Mouse (Mus musculus) limb, embryonic 10.5 days (tissue): ENCODE data around the gene Dgkz. TPM values are rescaled to one million over a fixed set of nuclear protein-coding genes. Genes with fewer than 3 reads are reported as not detected.

Experiments used
- DNase-seq: peaks from one replicate; pipeline ENCODE4 v3.0.0-alpha.2; 2017; ENCODE audit warnings: low spot score
- H3K27ac ChIP-seq: fragments of 300-500 bp; sonication (generic); 2 replicates; pipeline ENCODE4 v1.5.1; 2016; ENCODE audit warnings: mild to moderate bottlenecking
- H3K27me3 ChIP-seq: fragments of 300-500 bp; sonication (generic); 2 replicates; pipeline ENCODE4 v1.6.1; 2016; ENCODE audit warnings: low read depth, mild to moderate bottlenecking; ENCODE audit not compliant: poor library complexity, severe bottlenecking
- H3K36me3 ChIP-seq: fragments of 300-500 bp; sonication (generic); 2 replicates; pipeline ENCODE4 v1.6.1; 2016; ENCODE audit warnings: mild to moderate bottlenecking, moderate library complexity
- H3K4me1 ChIP-seq: fragments of 300-500 bp; sonication (generic); 2 replicates; pipeline ENCODE4 v1.6.1; 2016
- H3K4me3 ChIP-seq: fragments of 300-500 bp; sonication (generic); 2 replicates; pipeline ENCODE4 v1.5.1; 2016; ENCODE audit warnings: mild to moderate bottlenecking, moderate library complexity
- H3K9me3 ChIP-seq: fragments of 300-500 bp; sonication (generic); replicated peaks from 2 replicates; pipeline ENCODE4 v1.6.1; 2016; ENCODE audit warnings: mild to moderate bottlenecking
- WGBS: fragments of 180-500 bp; shearing (Covaris S2); methylation state at CpG from one replicate; pipeline ENCODE4 v1.1.7; 2016; 5-methylcytosine and 5-hydroxymethylcytosine counted together
- polyA plus RNA-seq: library from polyadenylated mRNA; unstranded; fragments of >200 nt; fragmentation: Nextera tagmentation; extraction: Ambion mirVana; gene quantifications from 2 replicates; pipeline ENCODE4 v1.2.1, GENCODE M21; 2016

Dgkz gene
- polyA plus RNA-seq, 1 experiment from 2014 or later: 57.3 TPM

GRCm38 (mm10) chr2:91912616-91913015, 63.0 kb downstream of the Dgkz start:
- Histone ChIP-seq H3K27ac (no peak overlapping the region), H3K4me3 (no peak overlapping the region), H3K36me3 (peaks cover 94% of the 10 kb centered on the region), H3K9me3 (no peaks in the 10 kb centered on the region), H3K4me1 (no peaks in the 10 kb centered on the region), H3K27me3 (no peaks in the 10 kb centered on the region)
- WGBS: 78% methylated on average over 3 of the region's 3 CpGs
- no peak for DNase-seq

- H3K36me3 ChIP-seq: peaks cover 65% of the 10 kb centered on the region
- no peak overlapping the region for H3K4me3 ChIP-seq
- no peak for DNase-seq
- 93% methylated on average over 2 of the region's 2 CpGs for WGBS
- no peak overlapping the region for H3K27ac ChIP-seq
- H3K9me3 ChIP-seq: no peaks in the 10 kb centered on the region
- no peaks in the 10 kb centered on the region for H3K4me1 ChIP-seq
- no peaks in the 10 kb centered on the region for H3K27me3 ChIP-seq
These were observed 69.5 kb downstream of the Dgkz start for GRCm38 (mm10) chr2:91906141-91906540.

GRCm38 (mm10) chr2:91904618-91905307, 70.9 kb downstream of the Dgkz start:
- Histone ChIP-seq H3K36me3 (peaks cover 65% of the 10 kb centered on the region), H3K4me1 (no peaks in the 10 kb centered on the region), H3K9me3 (no peaks in the 10 kb centered on the region), H3K27me3 (no peaks in the 10 kb centered on the region), H3K27ac (no peak overlapping the region; the same call in 1 of the 2 replicates), H3K4me3 (no peak overlapping the region)
- WGBS: 85% methylated on average over 5 of the region's 5 CpGs
- DNase-seq: no peak

- Histone ChIP-seq H3K9me3 (no peaks in the 10 kb centered on the region), H3K4me3 (no peak overlapping the region), H3K36me3 (peaks cover 58% of the 10 kb centered on the region), H3K27me3 (no peaks in the 10 kb centered on the region), H3K27ac (no peak overlapping the region), H3K4me1 (no peaks in the 10 kb centered on the region)
- 90% methylated on average over 3 of the region's 3 CpGs for WGBS
- no peak for DNase-seq
These were observed 72.3 kb downstream of the Dgkz start for GRCm38 (mm10) chr2:91903171-91903925.

GRCm38 (mm10) chr2:91902336-91902735, 73.3 kb downstream of the Dgkz start:
- 67% methylated on average over 5 of the region's 5 CpGs for WGBS
- no peaks in the 10 kb centered on the region for H3K9me3 ChIP-seq
- H3K36me3 ChIP-seq: peaks cover 62% of the 10 kb centered on the region
- no peak for DNase-seq
- H3K4me3 ChIP-seq: no peak overlapping the region
- no peaks in the 10 kb centered on the region for H3K4me1 ChIP-seq
- H3K27ac ChIP-seq: no peak overlapping the region
- H3K27me3 ChIP-seq: no peaks in the 10 kb centered on the region

- Histone ChIP-seq H3K4me1 (no peaks in the 10 kb centered on the region), H3K9me3 (no peaks in the 10 kb centered on the region), H3K4me3 (no peak overlapping the region), H3K27ac (no peak overlapping the region), H3K36me3 (peaks cover 47% of the 10 kb centered on the region), H3K27me3 (no peaks in the 10 kb centered on the region)
- DNase-seq: no peak
- 93% methylated on average over 8 of the region's 8 CpGs for WGBS
These were observed 75.2 kb downstream of the Dgkz start for GRCm38 (mm10) chr2:91900431-91900830.

- Histone ChIP-seq H3K27me3 (no peaks in the 10 kb centered on the region), H3K4me3 (no peak overlapping the region), H3K9me3 (no peaks in the 10 kb centered on the region), H3K4me1 (no peaks in the 10 kb centered on the region), H3K27ac (no peak overlapping the region), H3K36me3 (peaks cover 49% of the 10 kb centered on the region)
- WGBS: 93% methylated on average over 3 of the region's 3 CpGs
- no peak for DNase-seq
These were observed 76.5 kb downstream of the Dgkz start for GRCm38 (mm10) chr2:91899141-91899540.

- H3K27ac ChIP-seq: no peak overlapping the region
- H3K36me3 ChIP-seq: peaks cover 54% of the 10 kb centered on the region
- no peaks in the 10 kb centered on the region for H3K9me3 ChIP-seq
- H3K27me3 ChIP-seq: no peaks in the 10 kb centered on the region
- H3K4me1 ChIP-seq: no peaks in the 10 kb centered on the region
- H3K4me3 ChIP-seq: no peak overlapping the region
- DNase-seq: no peak
These were observed 77.7 kb downstream of the Dgkz start for GRCm38 (mm10) chr2:91897968-91898367.

- DNase-seq: no peak
- no peaks in the 10 kb centered on the region for H3K27me3 ChIP-seq
- no peak overlapping the region for H3K4me3 ChIP-seq
- H3K36me3 ChIP-seq: peaks cover 45% of the 10 kb centered on the region
- WGBS: 97% methylated on average over 3 of the region's 3 CpGs
- H3K4me1 ChIP-seq: no peaks in the 10 kb centered on the region
- no peak overlapping the region for H3K27ac ChIP-seq
- H3K9me3 ChIP-seq: no peaks in the 10 kb centered on the region
These were observed 80.3 kb downstream of the Dgkz start for GRCm38 (mm10) chr2:91895401-91895800.

- DNase-seq: no peak
- Histone ChIP-seq H3K4me3 (no peak overlapping the region), H3K36me3 (peaks cover 44% of the 10 kb centered on the region), H3K9me3 (no peaks in the 10 kb centered on the region), H3K4me1 (no peaks in the 10 kb centered on the region), H3K27ac (no peak overlapping the region), H3K27me3 (no peaks in the 10 kb centered on the region)
- WGBS: 92% methylated on average over 3 of the region's 3 CpGs
These were observed 80.9 kb downstream of the Dgkz start for GRCm38 (mm10) chr2:91894716-91895115.

GRCm38 (mm10) chr2:91884616-91885015, 91.0 kb downstream of the Dgkz start:
- Histone ChIP-seq H3K27ac (no peak overlapping the region), H3K27me3 (no peaks in the 10 kb centered on the region), H3K9me3 (no peaks in the 10 kb centered on the region), H3K36me3 (peaks cover 32% of the 10 kb centered on the region), H3K4me3 (no peak overlapping the region), H3K4me1 (no peaks in the 10 kb centered on the region)
- DNase-seq: no peak
- 93% methylated on average over 4 of the region's 4 CpGs for WGBS

GRCm38 (mm10) chr2:91883961-91884360, 91.7 kb downstream of the Dgkz start:
- no peak for DNase-seq
- Histone ChIP-seq H3K27me3 (no peaks in the 10 kb centered on the region), H3K36me3 (peaks cover 26% of the 10 kb centered on the region), H3K27ac (no peak overlapping the region), H3K4me1 (no peaks in the 10 kb centered on the region), H3K4me3 (no peak overlapping the region), H3K9me3 (no peaks in the 10 kb centered on the region)
- 87% methylated on average over 4 of the region's 4 CpGs for WGBS
